Mouse (Mus musculus) testis, adult 2 months (tissue): ENCODE data around the gene Zfp786.

Source experiments
- CTCF ChIP-seq: fragments of 200-500 bp; IDR thresholded peaks from 2 replicates; pipeline ENCODE4 v1.5.1; 2012; ENCODE audit warnings: low read depth, mild to moderate bottlenecking, inconsistent platforms, low read length, moderate library complexity; ENCODE audit not compliant: control insufficient read depth, insufficient read depth, insufficient replicate concordance
- POLR2A ChIP-seq: fragments of 200-500 bp; IDR thresholded peaks from 2 replicates; pipeline ENCODE4 v1.6.1; 2012; ENCODE audit warnings: low read depth, mild to moderate bottlenecking, inconsistent platforms, low read length, moderate library complexity; ENCODE audit not compliant: control insufficient read depth

- TF ChIP-seq CTCF (no peak), POLR2A (no peak)
Observed at GRCm38 (mm10) chr6:47872266-47872665, 41.6 kb upstream of the Zfp786 start.
